Mouse (Mus musculus) lung, postnatal 10 days (tissue): ENCODE results near the gene Cdc42ep4.

ENCODE experiments used
- DNase-seq: peaks from one replicate; pipeline ENCODE4 v3.0.0; 2021

The Cdc42ep4 gene

GRCm38 (mm10) chr11:113682897-113683626, 68.6 kb downstream of the Cdc42ep4 start:
- DNase-seq = peak; percentile 82

DNA sequence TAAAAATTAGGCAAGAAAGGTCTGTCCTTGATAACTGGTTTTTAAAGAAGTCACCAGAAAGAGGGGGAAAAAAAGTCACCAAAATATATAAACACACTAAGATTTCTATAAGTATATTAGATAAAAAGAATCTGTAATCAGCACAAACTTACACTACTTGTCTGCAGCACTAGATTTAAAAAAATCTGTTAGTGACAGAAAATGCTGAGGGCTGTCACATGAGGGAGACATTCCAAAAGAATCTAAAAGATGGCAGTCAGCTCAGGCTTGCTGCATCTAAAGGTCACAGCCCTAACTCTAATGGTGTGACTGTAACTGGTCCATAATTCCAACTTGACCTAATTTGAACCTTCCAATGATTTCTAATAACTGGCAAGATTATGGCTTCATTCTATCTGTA, 69.7 kb downstream of the Cdc42ep4 start:
- DNase-seq = no peak

DNA sequence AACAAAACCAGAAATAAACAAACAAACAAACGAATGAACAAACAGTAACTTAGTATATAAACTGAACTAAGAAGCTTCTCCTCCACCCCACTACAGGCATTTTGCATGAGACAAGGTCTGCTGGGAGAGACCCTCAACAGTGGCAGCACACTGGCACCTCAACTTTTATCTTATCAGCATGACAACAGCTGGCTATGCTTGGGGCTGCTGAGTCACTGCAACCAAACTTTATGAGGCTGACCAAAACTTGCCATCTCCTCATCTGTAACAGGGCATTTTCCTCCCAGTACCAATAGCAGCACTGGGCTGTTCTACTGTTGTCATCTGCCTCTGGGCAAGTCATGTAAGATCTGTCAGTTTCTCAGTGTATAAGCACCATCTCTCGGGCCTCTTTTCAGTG, 70.7 kb downstream of the Cdc42ep4 start:
- DNase-seq = no peak

DNA sequence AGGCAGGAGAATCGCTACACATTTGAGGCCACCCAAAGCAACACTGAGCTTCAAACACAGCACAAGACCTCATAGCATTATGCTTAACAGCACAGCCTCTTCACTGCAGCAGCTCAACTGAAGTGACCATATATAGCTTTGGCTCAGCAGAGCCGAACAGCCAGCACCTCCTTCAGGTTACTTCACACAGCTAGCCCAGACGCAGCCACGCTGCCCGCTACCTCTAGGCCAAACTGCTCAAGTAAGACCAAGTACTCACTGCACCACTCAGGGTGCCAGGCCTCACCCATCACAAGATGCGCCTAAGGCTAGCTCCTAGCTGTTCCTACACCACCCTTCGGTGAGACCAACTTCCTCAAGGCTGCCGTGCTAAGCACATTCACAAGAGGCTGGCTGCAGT, 73.3 kb downstream of the Cdc42ep4 start:
- no peak for DNase-seq

DNA sequence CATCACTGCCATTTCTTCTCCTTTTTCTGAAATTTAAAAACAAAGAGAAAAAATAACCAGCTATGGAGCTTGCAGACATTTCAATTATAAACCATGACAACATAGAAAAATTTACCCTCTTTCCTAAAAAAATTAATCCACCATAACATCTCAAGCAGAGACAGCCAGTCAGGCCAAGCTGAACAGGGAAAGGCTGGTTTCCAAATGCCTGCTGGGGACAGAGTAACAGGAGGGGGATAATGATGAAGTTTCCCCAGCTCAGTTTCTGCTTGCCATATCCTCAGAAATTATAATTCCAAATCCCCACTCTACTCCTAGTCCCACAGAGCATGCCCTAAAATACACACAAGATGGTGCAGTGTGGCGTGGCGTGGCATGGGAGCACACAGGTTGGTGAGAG, 74.3 kb downstream of the Cdc42ep4 start:
- no peak for DNase-seq
